Mouse (Mus musculus): ENCODE data around the gene Ano10. TPM values are rescaled to one million over a fixed set of nuclear protein-coding genes. Genes with fewer than 3 reads are reported as not detected.

The Ano10 gene
- polyA plus RNA-seq, 1 experiment: 19.6 TPM

GRCm38 (mm10) chr9:122156389-122157078 lies 137.7 kb downstream of the Ano10 start:
- Histone ChIP-seq H3K4me1 (ENCODE audit: control insufficient read depth, insufficient read depth, low read length) (no peaks in the 10 kb centered on the region), H3K4me3 (ENCODE audit: low read depth, low read length) (no peak overlapping the region), H3K27me3 (ENCODE audit: control insufficient read depth, insufficient read depth, low read length, poor library complexity, severe bottlenecking) (no peaks in the 10 kb centered on the region), H3K9me3 (replicated peaks; ENCODE audit: control insufficient read depth, insufficient read depth, low read length, poor library complexity, severe bottlenecking) (no peaks in the 10 kb centered on the region; the same call in 1 of the 2 replicates), H3K9ac (ENCODE audit: low read depth, poor library complexity, severe bottlenecking) (no peak overlapping the region), H3K36me3 (ENCODE audit: control insufficient read depth, insufficient read depth, low read length, poor library complexity, severe bottlenecking) (no peaks in the 10 kb centered on the region), H3K27ac (ENCODE audit: insufficient read depth, low read length) (no peak overlapping the region)
- TF ChIP-seq EP300 (IDR thresholded peaks at IDR 0.05; ENCODE audit: insufficient read depth, low read depth, low read length) (no peak), CTCF (IDR thresholded peaks at IDR 0.05; ENCODE audit: low read depth, low read length) (peak; percentile 50)

DNA sequence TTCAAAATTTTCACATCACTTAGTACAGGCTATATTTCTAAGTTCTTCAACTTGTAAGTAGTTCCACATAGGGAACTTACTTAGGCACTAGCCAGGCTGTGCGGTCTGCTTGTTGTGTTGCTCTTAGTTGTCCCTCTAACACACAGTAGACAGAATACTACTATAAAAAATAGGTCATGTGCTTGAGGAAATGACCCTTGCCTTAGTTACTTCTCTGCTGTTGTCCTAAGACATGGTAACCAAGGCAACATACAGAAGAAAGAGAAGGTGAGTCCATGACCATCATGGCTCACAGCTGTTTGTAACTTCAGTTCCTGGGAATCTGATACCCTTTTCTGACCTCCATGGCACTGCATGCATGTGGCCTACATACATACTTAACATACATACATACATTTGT lies 139.0 kb downstream of the Ano10 start:
- H3K4me3 ChIP-seq (ENCODE audit: low read depth, low read length): no peak overlapping the region
- TF ChIP-seq CTCF (IDR thresholded peaks at IDR 0.05; ENCODE audit: low read depth, low read length) (no peak), EP300 (IDR thresholded peaks at IDR 0.05; ENCODE audit: insufficient read depth, low read depth, low read length) (no peak), POLR2A (IDR thresholded peaks at IDR 0.05; ENCODE audit: insufficient read depth, low read length) (no peak)
- no peak overlapping the region for H3K27ac ChIP-seq (ENCODE audit: insufficient read depth, low read length)
- no peak overlapping the region for H3K9ac ChIP-seq (ENCODE audit: low read depth, poor library complexity, severe bottlenecking)
- H3K9me3 ChIP-seq (replicated peaks; ENCODE audit: control insufficient read depth, insufficient read depth, low read length, poor library complexity, severe bottlenecking): no peaks in the 10 kb centered on the region; the same call in 1 of the 2 replicates
- no peaks in the 10 kb centered on the region for H3K36me3 ChIP-seq (ENCODE audit: control insufficient read depth, insufficient read depth, low read length, poor library complexity, severe bottlenecking)
- H3K27me3 ChIP-seq (ENCODE audit: control insufficient read depth, insufficient read depth, low read length, poor library complexity, severe bottlenecking): no peaks in the 10 kb centered on the region
- H3K4me1 ChIP-seq (ENCODE audit: control insufficient read depth, insufficient read depth, low read length): no peaks in the 10 kb centered on the region

DNA sequence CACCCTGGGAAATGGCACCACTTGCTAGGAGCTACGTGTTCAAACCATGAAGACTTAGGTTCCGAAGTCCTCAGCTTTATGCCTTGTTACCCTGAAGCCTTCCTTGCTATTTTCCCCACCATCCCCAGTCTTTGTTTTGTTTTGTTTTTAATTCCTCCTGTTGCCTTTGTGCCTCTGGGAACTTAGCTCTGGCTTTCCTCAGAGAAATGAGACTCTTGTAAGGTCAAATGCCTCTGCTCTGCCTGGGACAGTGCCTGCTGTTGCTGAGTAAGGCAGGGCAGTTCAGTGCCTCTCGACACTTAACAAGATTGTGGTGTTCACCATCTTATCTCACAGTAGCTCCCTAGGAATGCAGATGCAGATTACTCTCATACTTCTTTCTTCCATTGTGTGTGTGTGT lies 140.8 kb downstream of the Ano10 start:
- H3K27me3 ChIP-seq (ENCODE audit: control insufficient read depth, insufficient read depth, low read length, poor library complexity, severe bottlenecking): no peaks in the 10 kb centered on the region
- TF ChIP-seq POLR2A (IDR thresholded peaks at IDR 0.05; ENCODE audit: insufficient read depth, low read length): no peak
- TF ChIP-seq CTCF (IDR thresholded peaks at IDR 0.05; ENCODE audit: low read depth, low read length): no peak
- no peak for TF ChIP-seq EP300 (IDR thresholded peaks at IDR 0.05; ENCODE audit: insufficient read depth, low read depth, low read length)
- no peak overlapping the region for H3K4me3 ChIP-seq (ENCODE audit: low read depth, low read length)
- no peak overlapping the region for H3K9ac ChIP-seq (ENCODE audit: low read depth, poor library complexity, severe bottlenecking)
- no peaks in the 10 kb centered on the region; the same call in 1 of the 2 replicates for H3K9me3 ChIP-seq (replicated peaks; ENCODE audit: control insufficient read depth, insufficient read depth, low read length, poor library complexity, severe bottlenecking)
- H3K36me3 ChIP-seq (ENCODE audit: control insufficient read depth, insufficient read depth, low read length, poor library complexity, severe bottlenecking): no peaks in the 10 kb centered on the region
- H3K4me1 ChIP-seq (ENCODE audit: control insufficient read depth, insufficient read depth, low read length): no peaks in the 10 kb centered on the region
- H3K27ac ChIP-seq (ENCODE audit: insufficient read depth, low read length): no peak overlapping the region

DNA sequence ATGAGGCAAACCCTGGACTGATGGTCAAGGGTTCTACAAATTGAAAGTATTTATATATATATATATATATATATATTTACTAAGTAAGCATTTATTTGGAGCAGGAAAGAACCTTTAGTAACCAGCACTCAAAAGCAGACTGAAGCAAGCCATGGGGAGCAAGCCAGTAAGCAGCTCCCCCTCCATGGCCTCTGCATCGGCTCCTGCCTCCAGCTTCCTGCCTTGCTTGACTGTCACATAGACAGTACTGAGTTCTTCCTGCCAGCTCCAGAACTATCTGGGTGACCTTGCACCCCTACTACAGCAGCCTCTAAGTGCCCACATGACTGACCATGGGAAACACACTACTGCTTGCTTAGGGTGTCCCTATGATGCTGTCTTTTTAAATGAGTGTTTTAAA lies 141.7 kb downstream of the Ano10 start:
- H3K36me3 ChIP-seq (ENCODE audit: control insufficient read depth, insufficient read depth, low read length, poor library complexity, severe bottlenecking): no peaks in the 10 kb centered on the region
- no peaks in the 10 kb centered on the region for H3K4me1 ChIP-seq (ENCODE audit: control insufficient read depth, insufficient read depth, low read length)
- TF ChIP-seq EP300 (IDR thresholded peaks at IDR 0.05; ENCODE audit: insufficient read depth, low read depth, low read length): no peak
- no peak for TF ChIP-seq CTCF (IDR thresholded peaks at IDR 0.05; ENCODE audit: low read depth, low read length)
- TF ChIP-seq POLR2A (IDR thresholded peaks at IDR 0.05; ENCODE audit: insufficient read depth, low read length): no peak
- H3K4me3 ChIP-seq (ENCODE audit: low read depth, low read length): no peak overlapping the region
- H3K9me3 ChIP-seq (replicated peaks; ENCODE audit: control insufficient read depth, insufficient read depth, low read length, poor library complexity, severe bottlenecking): no peaks in the 10 kb centered on the region; the same call in 1 of the 2 replicates
- no peak overlapping the region for H3K27ac ChIP-seq (ENCODE audit: insufficient read depth, low read length)
- H3K27me3 ChIP-seq (ENCODE audit: control insufficient read depth, insufficient read depth, low read length, poor library complexity, severe bottlenecking): no peaks in the 10 kb centered on the region
- H3K9ac ChIP-seq (ENCODE audit: low read depth, poor library complexity, severe bottlenecking): no peak overlapping the region

- no peak overlapping the region for H3K27ac ChIP-seq (ENCODE audit: insufficient read depth, low read length)
- H3K4me1 ChIP-seq (ENCODE audit: control insufficient read depth, insufficient read depth, low read length): no peaks in the 10 kb centered on the region
- H3K4me3 ChIP-seq (ENCODE audit: low read depth, low read length): no peak overlapping the region
- no peak for TF ChIP-seq CTCF (IDR thresholded peaks at IDR 0.05; ENCODE audit: low read depth, low read length)
- TF ChIP-seq POLR2A (IDR thresholded peaks at IDR 0.05; ENCODE audit: insufficient read depth, low read length): no peak
- TF ChIP-seq EP300 (IDR thresholded peaks at IDR 0.05; ENCODE audit: insufficient read depth, low read depth, low read length): no peak
- H3K9me3 ChIP-seq (replicated peaks; ENCODE audit: control insufficient read depth, insufficient read depth, low read length, poor library complexity, severe bottlenecking): no peaks in the 10 kb centered on the region; the same call in 1 of the 2 replicates
- H3K9ac ChIP-seq (ENCODE audit: low read depth, poor library complexity, severe bottlenecking): no peak overlapping the region
- no peaks in the 10 kb centered on the region for H3K36me3 ChIP-seq (ENCODE audit: control insufficient read depth, insufficient read depth, low read length, poor library complexity, severe bottlenecking)
- no peaks in the 10 kb centered on the region for H3K27me3 ChIP-seq (ENCODE audit: control insufficient read depth, insufficient read depth, low read length, poor library complexity, severe bottlenecking)
These were observed 142.2 kb downstream of the Ano10 start for GRCm38 (mm10) chr9:122152063-122152462.

DNA sequence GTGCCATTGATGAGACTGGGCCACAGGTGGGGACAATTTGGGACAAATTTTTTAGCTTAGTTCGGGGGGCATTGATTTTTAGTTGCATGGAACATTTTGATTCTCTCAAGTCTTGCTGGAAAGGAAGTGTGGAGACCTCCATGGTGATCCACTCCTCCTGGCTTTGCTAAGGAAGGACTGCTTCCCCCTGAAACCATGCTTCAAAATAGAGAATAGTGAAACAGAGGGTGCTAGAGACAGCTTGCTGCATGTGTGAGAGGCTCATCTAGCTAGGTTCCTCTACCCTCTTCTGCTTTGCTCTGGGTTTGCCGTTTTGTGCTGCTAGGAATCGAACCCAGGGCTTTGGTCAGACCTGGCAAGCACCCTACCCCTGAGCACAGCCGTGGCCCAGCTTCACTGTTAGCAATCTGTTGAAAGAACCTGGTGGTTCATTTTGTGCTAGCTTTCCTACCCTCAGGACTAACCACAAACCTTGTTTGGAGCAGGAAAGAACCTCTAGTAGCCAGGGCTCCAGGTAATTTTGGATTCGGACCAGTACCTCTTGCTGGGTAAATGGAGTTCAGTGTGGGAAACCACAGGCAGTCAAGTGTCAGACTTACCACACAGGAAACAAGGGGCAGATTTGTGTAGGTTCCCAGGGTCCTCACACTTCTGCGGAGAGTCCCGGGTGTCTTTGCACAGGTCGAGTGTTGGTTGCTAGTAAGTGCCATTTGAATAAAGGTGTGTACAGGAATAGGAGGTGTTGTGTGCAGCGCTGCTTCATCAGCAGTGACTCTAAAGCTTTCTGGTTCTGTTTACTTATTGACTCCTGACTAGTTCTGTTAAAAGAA lies 144.0 kb downstream of the Ano10 start:
- Histone ChIP-seq H3K4me1 (ENCODE audit: control insufficient read depth, insufficient read depth, low read length) (no peaks in the 10 kb centered on the region), H3K9ac (ENCODE audit: low read depth, poor library complexity, severe bottlenecking) (no peak overlapping the region), H3K27ac (ENCODE audit: insufficient read depth, low read length) (no peak overlapping the region), H3K27me3 (ENCODE audit: control insufficient read depth, insufficient read depth, low read length, poor library complexity, severe bottlenecking) (no peaks in the 10 kb centered on the region), H3K4me3 (ENCODE audit: low read depth, low read length) (no peak overlapping the region), H3K9me3 (replicated peaks; ENCODE audit: control insufficient read depth, insufficient read depth, low read length, poor library complexity, severe bottlenecking) (no peaks in the 10 kb centered on the region), H3K36me3 (ENCODE audit: control insufficient read depth, insufficient read depth, low read length, poor library complexity, severe bottlenecking) (no peaks in the 10 kb centered on the region)
- no peak for TF ChIP-seq POLR2A (IDR thresholded peaks at IDR 0.05; ENCODE audit: insufficient read depth, low read length)
- TF ChIP-seq CTCF (IDR thresholded peaks at IDR 0.05; ENCODE audit: low read depth, low read length): no peak
- TF ChIP-seq EP300 (IDR thresholded peaks at IDR 0.05; ENCODE audit: insufficient read depth, low read depth, low read length): no peak
